Mouse (Mus musculus): ENCODE measurements around the gene Pkn1.

The Pkn1 gene

DNA sequence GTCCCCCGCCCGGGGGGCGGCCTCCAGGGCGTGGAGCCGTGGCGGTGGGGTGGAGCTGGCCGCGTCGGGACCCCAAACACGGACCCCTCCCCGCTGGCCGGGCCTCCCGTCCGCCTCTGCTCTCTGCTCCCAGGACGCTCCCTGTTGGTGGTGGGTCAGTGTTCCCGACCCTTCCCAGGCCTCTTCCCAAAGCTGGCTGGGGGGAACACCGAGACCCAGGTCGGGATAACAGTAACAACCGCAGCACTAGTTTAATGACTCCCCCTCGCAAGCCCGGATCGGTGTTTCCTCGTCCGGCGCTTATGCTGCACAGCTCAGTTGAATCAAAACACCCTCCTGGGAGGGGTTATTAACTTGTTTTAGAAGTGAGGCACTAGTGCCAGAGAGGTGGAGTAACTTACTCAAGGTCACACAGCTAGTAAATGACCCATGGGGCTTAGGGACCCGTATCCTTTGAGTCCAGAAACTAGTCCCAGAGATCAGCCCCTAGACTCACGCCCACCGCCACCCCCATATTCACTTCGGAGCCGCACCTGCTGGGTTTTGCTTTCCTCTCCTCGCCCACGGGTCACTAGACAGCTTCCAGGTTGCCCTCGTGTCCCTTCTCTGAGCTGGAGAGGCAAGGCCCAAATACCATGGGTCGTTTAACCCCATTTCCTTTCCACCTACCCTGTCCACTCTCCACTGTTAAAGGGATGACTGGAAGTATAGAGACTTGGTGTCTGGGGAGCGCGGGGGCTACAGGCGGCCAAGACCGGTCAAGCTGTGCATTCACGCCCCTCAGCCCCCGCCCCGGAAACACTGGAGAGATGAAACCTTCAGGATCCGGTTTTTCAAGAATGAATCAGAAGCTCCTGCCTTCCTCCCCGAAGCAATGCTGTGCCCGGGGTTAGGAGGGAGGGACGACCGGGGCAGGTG, 46.0 kb downstream of the Pkn1 start:
- DNase-seq (ENCODE audit: low read depth), result no peak

DNA sequence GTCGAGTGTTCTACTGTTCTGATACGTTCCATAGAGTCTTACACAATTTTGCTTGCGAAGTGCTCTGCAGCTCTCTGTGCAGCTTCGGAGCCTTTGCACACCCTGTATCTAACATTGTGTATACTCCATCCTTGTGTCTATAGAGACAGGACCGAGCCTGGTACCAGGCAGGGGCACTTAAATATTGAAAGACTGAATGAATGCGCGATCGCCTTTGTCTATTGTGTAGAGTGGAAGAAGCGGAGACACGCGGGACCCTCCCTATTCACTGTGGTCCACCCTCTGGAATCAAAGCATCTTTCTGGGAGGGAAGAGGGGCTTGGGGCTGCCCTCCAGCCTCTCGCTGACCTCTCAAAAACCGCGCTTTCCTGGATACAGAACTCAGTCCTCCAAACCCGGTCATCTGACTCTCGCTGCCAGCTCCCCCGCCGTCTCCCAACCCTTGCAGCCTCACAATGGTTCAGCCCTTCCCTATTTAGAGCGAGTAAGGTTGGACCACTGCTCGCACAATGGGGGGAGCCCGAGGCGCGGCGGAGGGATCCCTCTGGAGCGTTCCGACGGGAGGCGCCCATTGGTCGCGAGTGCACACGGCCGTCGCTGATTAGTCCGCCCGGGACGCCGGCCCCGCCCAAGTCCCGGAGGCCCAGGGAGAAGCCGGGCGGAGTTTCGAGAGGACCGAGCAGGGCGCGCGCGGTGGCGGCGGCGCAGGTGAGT, 46.8 kb downstream of the Pkn1 start, which contains the start of gene Gipc1:
Gipc1 (plus strand) TSS at position 648 of the 714 bp plus-strand sequence.
- peak; percentile 98 for DNase-seq (ENCODE audit: low read depth)

DNA sequence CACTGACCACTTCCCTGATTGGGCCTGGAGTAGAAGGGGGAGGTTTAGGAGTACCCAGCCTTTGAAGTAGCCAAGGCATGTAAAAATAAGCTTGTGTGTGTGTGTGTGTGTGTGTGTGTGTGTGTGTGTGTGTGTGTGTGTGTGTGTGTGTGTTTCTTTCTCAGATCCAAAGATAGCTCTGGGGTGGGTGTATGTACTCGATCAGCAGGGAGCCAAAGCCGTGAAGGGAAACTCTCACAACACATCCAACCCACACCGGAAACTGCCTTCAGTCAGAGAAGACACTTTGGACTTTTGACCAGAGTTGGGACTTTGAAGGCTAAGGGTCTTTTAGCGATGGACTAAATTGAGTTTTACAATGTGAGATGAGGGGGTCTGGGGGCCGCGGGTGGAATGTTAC, 49.3 kb downstream of the Pkn1 start:
- no peak for DNase-seq (ENCODE audit: low read depth)

DNA sequence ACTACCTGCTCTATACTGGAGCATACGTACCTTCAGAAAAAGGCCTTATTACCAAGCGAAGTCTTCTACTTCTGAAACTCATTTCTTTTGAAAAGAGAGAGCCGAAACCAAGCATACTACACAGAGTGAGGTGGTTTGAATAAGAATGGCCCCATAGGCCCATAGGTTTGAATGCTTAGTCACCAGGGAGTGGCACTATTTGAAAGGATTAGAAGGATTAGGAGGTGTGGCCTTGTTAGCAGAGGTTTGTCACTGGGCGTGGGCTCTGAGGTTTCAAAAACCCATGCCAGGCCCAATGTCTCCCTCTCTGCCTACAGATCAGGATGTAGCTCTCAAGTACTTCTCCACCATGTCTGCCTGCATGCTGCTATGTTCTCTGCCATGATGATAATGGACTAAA, 50.9 kb downstream of the Pkn1 start:
- DNase-seq (ENCODE audit: low read depth), result no peak

DNA sequence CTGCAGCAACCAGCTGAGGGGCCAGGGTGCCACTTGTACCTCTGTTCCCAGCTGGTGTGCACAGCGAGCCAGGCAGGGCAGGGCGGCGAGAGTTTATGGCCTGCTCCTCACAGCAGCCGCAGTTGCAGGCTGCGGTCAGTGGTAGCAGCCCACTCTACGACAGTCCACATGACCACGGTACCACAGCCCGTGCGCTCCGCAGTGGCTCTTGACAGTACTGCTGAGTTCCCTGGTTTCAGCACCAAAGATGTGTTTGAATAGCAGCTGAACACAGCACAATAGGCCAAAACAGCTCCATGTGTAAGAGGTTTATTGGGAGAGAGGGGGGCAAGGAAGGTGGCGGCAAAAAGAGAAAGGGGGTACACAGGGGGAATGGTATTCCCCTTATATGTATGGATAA, 51.5 kb downstream of the Pkn1 start:
- DNase-seq (ENCODE audit: low read depth), result no peak

DNA sequence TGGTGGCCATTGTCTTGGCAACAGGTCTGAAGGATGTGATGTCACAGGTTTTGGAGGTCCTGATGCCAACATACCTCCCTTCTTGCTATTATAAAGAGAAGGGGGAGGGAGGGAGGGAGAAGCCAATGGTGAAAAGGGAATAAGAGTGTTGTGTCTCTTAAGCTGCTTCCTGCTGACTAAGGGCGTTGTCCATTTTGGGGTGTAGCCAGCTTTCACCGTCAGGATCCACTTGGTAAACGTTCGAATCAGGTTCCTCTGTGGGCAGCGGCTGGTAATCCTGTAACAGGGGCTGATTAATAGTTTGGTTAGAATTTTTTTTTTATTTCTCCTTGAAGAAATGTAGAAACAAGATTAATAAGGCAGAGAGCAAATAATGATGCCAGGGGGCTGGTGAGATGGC, 59.3 kb downstream of the Pkn1 start:
- DNase-seq (ENCODE audit: low read depth), result no peak

DNA sequence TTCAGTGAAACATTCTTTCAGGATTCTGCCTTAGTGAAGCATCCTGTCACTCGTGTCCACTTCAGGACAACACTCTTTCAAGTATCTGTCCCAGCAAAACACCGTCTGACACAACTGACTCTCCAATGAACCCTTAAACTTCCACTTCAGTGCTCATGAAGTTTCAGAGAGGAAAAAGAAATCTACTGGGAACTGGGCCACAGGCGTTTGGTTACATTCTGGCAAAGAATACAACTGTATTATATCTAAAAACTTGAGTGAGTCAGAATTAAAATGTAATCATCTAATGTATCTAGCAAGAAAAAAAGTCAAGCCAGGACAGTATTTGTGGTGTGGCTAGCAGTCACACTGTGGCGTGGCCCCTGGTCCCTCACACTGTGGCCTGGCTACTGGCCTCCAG, 60.1 kb downstream of the Pkn1 start:
- DNase-seq (ENCODE audit: low read depth), result no peak

DNA sequence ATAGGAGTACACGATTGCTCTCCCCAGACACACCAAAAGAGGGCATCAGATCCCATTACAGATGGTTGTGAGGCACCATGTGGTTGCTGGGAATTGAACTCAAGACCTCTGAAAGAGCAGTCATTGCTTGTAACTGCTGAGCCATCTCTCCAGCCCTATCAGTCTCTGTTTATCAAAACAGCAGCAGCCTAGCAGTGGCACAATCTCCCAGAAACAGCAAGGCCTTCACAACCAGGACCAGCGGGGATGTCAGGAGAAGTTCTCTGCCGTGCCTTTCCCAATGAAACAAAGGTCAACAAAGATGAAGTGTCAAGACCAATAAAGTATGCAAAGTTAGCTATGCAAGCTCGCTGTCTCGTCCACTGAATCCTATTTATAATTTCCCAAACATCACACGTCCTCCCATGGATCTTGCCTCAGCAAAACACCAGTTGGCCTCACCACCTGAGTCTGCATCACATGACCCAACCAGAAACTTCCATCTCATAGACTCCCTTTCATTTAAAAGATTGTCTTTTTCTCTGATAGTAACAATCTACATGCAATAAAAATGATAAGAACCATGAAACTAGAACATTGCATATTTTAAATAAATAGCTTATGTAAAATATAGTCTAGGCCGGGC, 66.8 kb downstream of the Pkn1 start:
- no peak for DNase-seq (ENCODE audit: low read depth)

DNA sequence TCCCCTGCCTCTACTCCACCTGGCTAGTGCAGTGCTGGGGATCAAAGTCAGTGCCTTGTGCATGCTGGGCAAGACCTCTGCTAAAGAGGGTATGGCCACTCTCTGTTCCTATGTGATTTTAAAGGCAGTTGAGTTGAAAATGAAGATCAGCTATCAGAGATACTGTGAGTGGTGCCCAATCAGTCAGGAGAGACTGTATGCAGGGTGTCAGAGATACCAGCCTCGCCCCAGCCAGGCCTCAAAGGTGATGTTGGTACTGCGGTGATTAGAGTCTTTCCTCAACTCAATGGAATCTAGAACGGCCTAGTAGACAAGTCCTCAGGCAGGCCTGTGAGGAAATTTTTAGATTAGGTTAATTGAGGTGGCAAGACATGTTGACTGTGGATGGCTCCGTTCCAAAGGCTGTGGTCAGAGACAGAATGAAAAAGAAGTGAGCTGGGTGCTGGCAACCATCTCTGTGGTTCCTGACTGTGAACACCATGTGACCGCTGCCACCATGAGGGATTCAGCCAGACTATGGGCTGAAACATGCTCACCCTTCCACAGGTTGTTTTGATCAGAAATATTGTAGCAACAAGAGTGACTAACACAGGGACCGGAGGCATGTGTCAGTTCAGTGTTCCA, 73.2 kb downstream of the Pkn1 start:
- DNase-seq (ENCODE audit: low read depth), result no peak

DNA sequence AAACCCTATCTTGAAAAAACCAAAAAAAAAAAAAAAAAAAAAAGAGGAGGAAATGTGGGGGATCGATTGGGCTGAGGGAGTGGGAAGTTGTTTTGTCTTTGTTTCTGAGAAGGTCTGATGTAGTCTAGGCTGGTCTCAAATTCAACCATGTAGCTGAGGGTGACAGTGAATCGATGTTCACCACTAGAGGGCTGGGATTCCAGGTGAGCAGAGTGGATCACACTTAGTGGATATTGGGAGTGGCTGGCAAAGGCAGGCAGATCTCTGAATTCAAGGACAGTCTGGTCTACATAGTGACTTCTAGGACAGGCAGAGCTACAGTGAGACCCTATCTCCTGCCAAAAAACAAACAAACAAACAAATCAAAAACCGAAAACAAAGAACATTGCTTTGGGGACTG, 74.2 kb downstream of the Pkn1 start:
- DNase-seq (ENCODE audit: low read depth), result no peak

DNA sequence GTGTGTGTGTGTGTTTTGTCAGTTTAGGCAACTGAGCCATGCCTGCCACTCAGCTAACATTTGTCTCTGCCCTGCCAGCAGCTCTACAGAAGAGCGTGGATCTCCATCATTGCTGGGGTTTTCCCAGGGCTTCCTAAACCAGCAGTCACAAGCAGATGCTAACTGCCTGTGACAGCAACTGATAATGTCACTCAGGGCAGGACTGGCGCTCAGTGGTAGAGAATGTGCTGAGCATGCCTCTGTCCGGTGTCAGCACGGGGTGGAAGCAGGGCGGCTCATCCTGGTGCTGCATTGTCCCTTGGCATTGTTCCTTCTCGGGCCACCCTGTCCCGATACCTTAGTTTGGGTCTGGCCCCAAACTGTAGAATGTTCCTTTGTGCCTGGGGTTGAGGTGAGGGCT, 75.4 kb downstream of the Pkn1 start:
- DNase-seq (ENCODE audit: low read depth), result no peak

DNA sequence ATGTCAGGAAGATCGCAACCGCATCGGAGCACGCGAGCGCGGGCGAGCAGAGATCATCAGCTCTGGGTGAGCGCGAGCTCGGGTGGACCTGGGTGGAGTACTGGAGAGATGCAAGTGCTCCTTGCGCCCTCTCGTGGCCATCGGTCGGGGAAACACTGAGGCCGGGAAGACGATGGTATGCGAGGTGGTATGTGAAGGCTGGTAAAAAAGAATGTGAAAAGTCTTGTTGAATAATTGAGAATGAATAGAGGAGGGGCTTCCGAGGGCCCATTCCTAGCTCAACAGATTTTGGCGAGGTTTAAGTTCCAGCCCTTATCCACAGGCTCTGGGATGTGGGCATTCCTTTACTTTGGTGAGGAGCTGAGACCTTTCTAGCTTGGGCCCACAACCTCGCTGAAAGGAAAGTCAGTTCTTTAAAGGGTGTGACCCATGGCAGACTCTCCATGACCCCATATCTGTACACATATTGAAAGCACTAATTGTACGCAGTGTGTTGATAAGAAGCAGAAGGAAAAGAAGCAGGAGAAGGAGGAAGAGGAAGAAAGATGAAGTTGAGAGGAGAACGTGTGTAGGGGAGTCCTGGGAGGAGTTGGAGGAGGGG, 76.5 kb downstream of the Pkn1 start:
- DNase-seq (ENCODE audit: low read depth), result peak; percentile 77

DNA sequence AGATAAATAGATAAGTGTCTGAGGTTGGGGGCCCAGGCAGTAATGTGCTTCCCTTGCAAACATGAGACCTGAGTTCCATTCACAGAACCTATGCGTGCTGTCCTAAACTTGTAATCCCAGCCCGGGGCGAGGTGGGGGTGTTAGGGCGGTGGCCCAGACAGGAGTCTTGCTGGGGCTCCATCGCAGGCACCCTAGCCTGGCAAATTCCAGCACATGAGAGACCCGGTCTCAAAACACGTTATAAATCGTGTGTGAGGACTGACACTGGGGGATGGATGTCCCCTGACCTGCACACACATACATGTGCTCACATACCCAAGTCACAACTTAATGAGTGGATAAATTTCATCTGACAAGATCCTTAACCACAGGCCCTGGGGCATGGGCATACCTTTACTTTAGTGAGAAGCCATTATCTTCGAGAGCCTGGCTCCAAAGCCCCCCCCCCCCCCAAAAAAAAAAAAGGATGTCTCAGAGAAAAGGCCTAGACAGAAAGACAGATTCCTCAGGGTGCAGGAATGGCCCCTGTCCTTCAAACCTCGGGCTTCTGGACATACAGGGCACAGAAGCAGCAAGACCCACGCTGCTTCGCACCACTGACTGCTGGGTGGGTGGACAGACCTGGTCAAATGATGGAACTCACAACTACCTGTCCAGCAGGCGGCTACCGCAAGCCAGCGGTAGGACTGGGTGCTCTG, 77.1 kb downstream of the Pkn1 start:
- no peak for DNase-seq (ENCODE audit: low read depth)

DNA sequence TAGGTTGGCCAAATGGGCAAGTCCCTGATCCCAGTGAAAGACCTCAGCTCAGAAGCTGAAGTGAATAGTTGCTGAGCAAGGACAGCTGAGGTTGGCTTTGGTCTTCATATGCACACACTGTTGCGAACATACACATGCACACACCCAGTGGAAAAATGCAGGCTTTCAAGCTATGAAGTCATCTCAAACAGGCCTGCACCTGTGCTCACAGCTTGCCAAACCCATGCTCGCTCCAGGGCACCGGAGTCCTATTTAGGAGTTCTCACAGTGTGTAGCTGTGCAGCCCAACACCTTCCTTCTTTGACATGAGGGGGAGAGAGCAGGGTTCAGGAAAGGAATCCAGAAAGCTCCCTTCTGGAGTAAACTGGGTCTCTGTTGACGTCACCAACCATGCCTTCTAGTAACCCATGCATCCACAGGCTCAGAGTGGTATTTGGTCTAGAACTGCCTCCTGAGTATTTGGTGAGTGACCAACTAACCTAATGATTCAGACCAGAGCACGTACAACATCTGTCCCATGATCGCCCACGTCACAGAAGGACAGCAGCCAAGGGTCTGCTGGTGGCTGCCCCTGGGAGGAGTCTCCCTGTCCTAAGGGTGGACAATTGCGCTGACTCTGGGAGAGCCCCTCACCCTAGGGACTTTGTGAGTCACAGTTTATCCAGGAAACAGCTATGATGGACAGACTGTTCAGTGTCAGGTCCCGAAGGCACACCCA, 79.3 kb downstream of the Pkn1 start:
- DNase-seq (ENCODE audit: low read depth), result no peak

DNA sequence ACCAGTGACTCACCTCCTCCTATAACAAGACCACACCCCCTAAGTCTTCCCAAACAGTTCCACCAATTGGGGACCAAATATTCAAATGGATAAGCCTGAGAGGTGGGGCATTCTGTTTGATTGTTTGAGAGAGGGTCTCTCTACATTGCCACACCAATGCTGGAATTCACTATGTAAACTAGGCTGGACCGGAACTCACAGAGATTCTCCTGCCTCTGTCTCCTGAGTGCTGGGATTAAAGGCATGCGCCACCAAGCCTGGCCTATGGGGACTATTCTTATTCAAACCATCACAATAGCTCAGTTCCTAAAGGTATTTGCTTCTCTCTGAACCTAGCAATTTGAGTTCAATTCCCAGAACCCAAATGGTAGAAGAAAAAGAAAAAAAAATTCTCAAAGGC, 80.4 kb downstream of the Pkn1 start:
- DNase-seq (ENCODE audit: low read depth), result no peak

DNA sequence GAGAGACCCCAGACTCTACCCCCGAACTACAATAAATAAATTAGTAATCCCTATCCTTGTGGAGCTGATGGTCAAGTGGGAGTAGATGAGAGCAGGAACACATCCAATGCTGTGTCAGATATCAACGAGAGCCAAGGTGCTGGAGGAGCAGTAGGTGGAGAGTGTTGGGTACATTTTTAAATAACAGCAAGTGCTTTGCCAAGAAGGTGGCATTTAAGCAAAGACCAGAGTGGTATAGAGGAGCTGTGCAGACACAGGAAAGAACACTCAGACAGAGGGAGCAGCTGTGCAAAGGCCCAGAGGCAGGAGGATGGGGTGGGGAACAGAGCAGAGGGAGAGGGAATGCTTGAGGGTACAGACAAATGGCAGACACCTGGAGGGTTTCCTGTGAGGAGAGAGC, 81.9 kb downstream of the Pkn1 start:
- no peak for DNase-seq (ENCODE audit: low read depth)

DNA sequence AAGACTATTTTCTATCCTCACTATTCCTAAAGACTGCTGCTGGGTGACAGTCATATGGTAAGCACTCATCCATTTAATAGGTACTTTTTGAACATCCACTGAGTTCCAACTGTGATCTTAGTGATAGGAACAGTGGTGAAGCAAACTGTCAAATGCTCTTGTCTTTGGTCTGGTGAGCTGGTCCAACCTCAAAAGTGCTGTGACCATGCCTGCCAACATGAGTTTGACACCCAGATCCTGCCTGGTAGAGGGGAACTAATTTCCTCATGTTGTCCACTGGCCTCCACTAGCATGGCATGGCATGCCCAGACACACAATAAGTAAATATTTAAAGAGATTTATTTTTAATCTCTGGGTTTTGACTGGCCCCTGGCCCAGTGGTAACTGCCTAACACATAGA, 82.4 kb downstream of the Pkn1 start:
- no peak for DNase-seq (ENCODE audit: low read depth)
